Mouse (Mus musculus) liver, embryonic 14.5 days (tissue): ENCODE data around the gene Iqcj.

Experiments
- CTCF ChIP-seq: IDR thresholded peaks from 2 replicates; pipeline ENCODE4 v1.5.1; 2016; ENCODE audit warnings: antibody characterized with exemption, low read depth, control low read depth
- EP300 ChIP-seq: IDR thresholded peaks from 2 replicates; pipeline ENCODE4 v1.6.1; 2016; ENCODE audit warnings: antibody characterized with exemption, low read depth

- no peak for TF ChIP-seq CTCF
- TF ChIP-seq EP300 = no peak
These were observed 30.5 kb upstream of the Iqcj start for GRCm38 (mm10) chr3:67861524-67861923.
